Mouse (Mus musculus) heart, postnatal 36 days (tissue): Measurements from ENCODE around the gene Mmp14. TPM values are rescaled to one million over a fixed set of nuclear protein-coding genes. Genes with fewer than 3 reads are reported as not detected.

Experiments used
- total RNA-seq, 2 experiments: library from RNA; stranded (reverse); gene quantifications; 2 replicates each; pipeline ENCODE4 v1.2.3; 2021

Gene Mmp14
- total RNA-seq, 2 experiments from 2014 or later, result 12.6 to 19.1 TPM

Other genes with a start within 250 kb of the Mmp14 start
- 100 to 1,000 TPM in 1 of 2 experiments, 10 to 100 TPM in 1; 96.6 to 101 TPM for gene Dad1, start 177.5 kb upstream of the Mmp14 start, total RNA-seq
- 10 to 100 TPM; 52.2 to 59.7 TPM for gene Abhd4, start 177.4 kb upstream of the Mmp14 start, total RNA-seq
- gene Olfr49, start 146.7 kb upstream of the Mmp14 start, total RNA-seq, result not detected
- 10 to 100 TPM; 97.2 to 98.9 TPM for gene Oxa1l, start 70.8 kb upstream of the Mmp14 start, total RNA-seq
- 1 to 10 TPM; 4.1 to 6.1 TPM for gene Slc7a7, start 13.8 kb upstream of the Mmp14 start, total RNA-seq
- gene Mrpl52, start 4.7 kb upstream of the Mmp14 start, total RNA-seq, result 100 to 1,000 TPM; 118 to 126 TPM
- 10 to 100 TPM; 55.5 to 57.6 TPM for gene Lrp10, start 32.5 kb downstream of the Mmp14 start, total RNA-seq
- not detected for gene Rem2, start 44.5 kb downstream of the Mmp14 start, total RNA-seq
- 10 to 100 TPM; 30.3 to 37.7 TPM for gene Prmt5, start 85.9 kb downstream of the Mmp14 start, total RNA-seq
- gene Haus4, start 123.0 kb downstream of the Mmp14 start, total RNA-seq, result 1 to 10 TPM; 3.2 to 4.1 TPM
- gene Ajuba, start 145.9 kb downstream of the Mmp14 start, total RNA-seq, result 1 to 10 TPM; 6.1 to 6.4 TPM
- 1 to 10 TPM; 4.0 to 5.9 TPM for gene 4931414P19Rik, start 174.4 kb downstream of the Mmp14 start, total RNA-seq
- 100 to 1,000 TPM; 185 to 191 TPM for gene Psmb5, start 186.4 kb downstream of the Mmp14 start, total RNA-seq
- gene Psmb11, start 189.8 kb downstream of the Mmp14 start, total RNA-seq, result not detected
- not detected for gene Gm17606, start 209.3 kb downstream of the Mmp14 start, total RNA-seq
- gene Cdh24, start 209.8 kb downstream of the Mmp14 start, total RNA-seq, result under 1 TPM; 0.27 to 0.44 TPM